In the genomic region with DNA sequence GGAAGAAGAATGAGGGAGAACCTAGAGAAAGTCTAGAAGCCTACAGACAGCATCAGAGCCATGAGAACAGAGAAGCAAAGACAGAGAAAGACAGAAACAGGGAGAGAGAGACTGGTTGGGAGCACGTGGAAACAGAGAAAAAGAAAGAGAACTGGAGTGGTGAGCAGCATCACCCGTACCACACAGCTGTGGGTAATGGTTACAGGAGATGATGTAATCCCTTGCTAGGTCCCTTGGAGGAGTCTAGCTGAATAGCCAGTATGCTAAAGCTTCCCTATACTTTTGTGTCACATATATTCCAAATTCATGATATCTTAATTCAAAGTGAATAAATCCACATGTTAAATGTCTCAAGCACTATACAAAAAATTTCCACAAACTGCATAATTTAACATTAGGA, we compare ENCODE assay signal across 28 mouse cellular contexts.
"Had no signal": no experiment of that assay in that cellular context is flagged by ENCODE, and none has a peak within 500 bp of the region (broad histone marks: within the 10 kb centered on the region; RNA-seq: fewer than 3 reads in every experiment).

No protein-coding gene starts in this region.

- H3K9ac ChIP-seq: embryonic facial prominence, embryonic 12.5 days; embryonic facial prominence, embryonic 13.5 days; embryonic facial prominence, embryonic 15.5 days; forebrain, embryonic 12.5 days; forebrain, embryonic 13.5 days; forebrain, embryonic 15.5 days; forebrain, postnatal 0 days had no signal

- ATAC-seq: forebrain, embryonic 13.5 days; forebrain, embryonic 14.5 days; forebrain, embryonic 15.5 days; forebrain, embryonic 16.5 days; forebrain, postnatal 0 days had no signal

- H3K36me3 ChIP-seq: embryonic facial prominence, embryonic 10.5 days; embryonic facial prominence, embryonic 12.5 days; embryonic facial prominence, embryonic 13.5 days; embryonic facial prominence, embryonic 15.5 days; forebrain, embryonic 10.5 days; forebrain, embryonic 12.5 days; forebrain, embryonic 15.5 days had no signal

- H3K27ac ChIP-seq: embryonic facial prominence, embryonic 10.5 days; embryonic facial prominence, embryonic 12.5 days; embryonic facial prominence, embryonic 13.5 days; embryonic facial prominence, embryonic 15.5 days; forebrain, embryonic 10.5 days; forebrain, embryonic 12.5 days; forebrain, embryonic 13.5 days; forebrain, embryonic 15.5 days; gastrocnemius, adult 2 months; heart, adult 2 months had no signal

- H3K4me3 ChIP-seq: embryonic facial prominence, embryonic 10.5 days; embryonic facial prominence, embryonic 12.5 days; embryonic facial prominence, embryonic 13.5 days; embryonic facial prominence, embryonic 15.5 days; erythroblast, embryonic 14.5 days; forebrain, embryonic 10.5 days; forebrain, embryonic 12.5 days; forebrain, embryonic 13.5 days; forebrain, embryonic 15.5 days; gastrocnemius, adult 2 months; heart, adult 2 months had no signal

- H3K9me3 ChIP-seq: embryonic facial prominence, embryonic 10.5 days; embryonic facial prominence, embryonic 12.5 days; embryonic facial prominence, embryonic 13.5 days; embryonic facial prominence, embryonic 15.5 days; forebrain, embryonic 10.5 days; forebrain, embryonic 12.5 days; forebrain, embryonic 13.5 days; forebrain, embryonic 15.5 days had no signal

- H3K27me3 ChIP-seq: embryonic facial prominence, embryonic 12.5 days; embryonic facial prominence, embryonic 13.5 days; embryonic facial prominence, embryonic 15.5 days; forebrain, embryonic 12.5 days; forebrain, embryonic 13.5 days; forebrain, embryonic 15.5 days had no signal

- DNase-seq: cerebellum, adult 8-10 months; cerebellum, adult 9-10 months; cerebellum, adult 9-11 months; cerebellum, postnatal 10 days; cerebellum, postnatal 14 days; cerebellum, postnatal 25 days; cerebellum, postnatal 36 days; embryo, embryonic 11 days; forebrain, postnatal 0 days; gastrocnemius, adult 2 months; gastrocnemius, postnatal 10 days; gastrocnemius, postnatal 14 days; gastrocnemius, postnatal 25 days; gastrocnemius, postnatal 36 days; heart, adult 11 months; heart, adult 18-20 months; heart, adult 2 months had no signal

- H3K4me2 ChIP-seq: embryonic facial prominence, embryonic 12.5 days; embryonic facial prominence, embryonic 13.5 days; embryonic facial prominence, embryonic 15.5 days; forebrain, embryonic 12.5 days; forebrain, embryonic 13.5 days; forebrain, embryonic 15.5 days had no signal

- H3K4me1 ChIP-seq: embryonic facial prominence, embryonic 10.5 days; embryonic facial prominence, embryonic 12.5 days; embryonic facial prominence, embryonic 13.5 days; embryonic facial prominence, embryonic 15.5 days; forebrain, embryonic 10.5 days; forebrain, embryonic 12.5 days; forebrain, embryonic 13.5 days; forebrain, embryonic 15.5 days had no signal
